Mouse (Mus musculus) intestine, embryonic 15.5 days (tissue): ENCODE measurements around the gene Zdhhc6. TPM values are rescaled to one million over a fixed set of nuclear protein-coding genes. Genes with fewer than 3 reads are reported as not detected.

Experiments used
- ATAC-seq: fragments of 200-750 bp; cut with Nextera tagmentation; 2 replicates; pipeline ENCODE4 v1.8.0; 2017; ENCODE audit warnings: moderate TSS enrichment, moderate library complexity
- H3K27ac ChIP-seq: fragments of 300-500 bp; sonication (generic); 2 replicates; pipeline ENCODE4 v1.5.1; 2015; ENCODE audit warnings: mild to moderate bottlenecking, inconsistent platforms
- H3K27me3 ChIP-seq: fragments of 300-500 bp; sonication (generic); replicated peaks from 2 replicates; pipeline ENCODE4 v1.6.1; 2015; ENCODE audit warnings: inconsistent platforms
- H3K36me3 ChIP-seq: fragments of 300-500 bp; sonication (generic); 2 replicates; pipeline ENCODE4 v1.6.1; 2015; ENCODE audit warnings: inconsistent platforms
- H3K4me1 ChIP-seq: fragments of 300-500 bp; sonication (generic); replicated peaks from 2 replicates; pipeline ENCODE4 v1.6.1; 2015; ENCODE audit warnings: inconsistent platforms
- H3K4me2 ChIP-seq: fragments of 300-500 bp; sonication (generic); replicated peaks from 2 replicates; pipeline ENCODE4 v1.6.1; 2015; ENCODE audit warnings: mild to moderate bottlenecking, inconsistent platforms
- H3K4me3 ChIP-seq: fragments of 300-500 bp; sonication (generic); replicated peaks from 2 replicates; pipeline ENCODE4 v1.5.1; 2015; ENCODE audit warnings: inconsistent platforms
- H3K9ac ChIP-seq: fragments of 300-500 bp; sonication (generic); 2 replicates; pipeline ENCODE4 v1.6.1; 2015; ENCODE audit warnings: inconsistent platforms
- H3K9me3 ChIP-seq: fragments of 300-500 bp; sonication (generic); 2 replicates; pipeline ENCODE4 v1.6.1; 2016; ENCODE audit warnings: inconsistent platforms
- WGBS: fragments of 180-500 bp; shearing (Covaris S2); methylation state at CpG from one replicate; pipeline ENCODE4 v1.1.7; 2015; 5-methylcytosine and 5-hydroxymethylcytosine counted together
- polyA plus RNA-seq: library from polyadenylated mRNA; unstranded; fragments of >200 nt; fragmentation: Nextera tagmentation; extraction: Ambion mirVana; gene quantifications from 2 replicates; pipeline ENCODE4 v1.2.1, GENCODE M21; 2015

Zdhhc6 gene
- polyA plus RNA-seq, 1 experiment from 2014 or later, result 98.7 TPM

GRCm38 (mm10) chr19:55332641-55333268 is 16.9 kb upstream of the Zdhhc6 start:
- WGBS, result 93% methylated on average over 8 of the region's 8 CpGs
- no peak overlapping the region for H3K4me3 ChIP-seq
- H3K36me3 ChIP-seq, result no peaks in the 10 kb centered on the region; the same call in 1 of the 2 replicates
- no peak overlapping the region for H3K4me2 ChIP-seq
- H3K4me1 ChIP-seq, result no peaks in the 10 kb centered on the region
- H3K9me3 ChIP-seq, result no peaks in the 10 kb centered on the region
- H3K27me3 ChIP-seq, result no peaks in the 10 kb centered on the region
- no peak overlapping the region for H3K27ac ChIP-seq
- H3K9ac ChIP-seq, result 0 out of 2 replicates have a peak overlapping the region, but pooled peaks have one; percentile 3
- peak; percentile 69 for ATAC-seq

DNA sequence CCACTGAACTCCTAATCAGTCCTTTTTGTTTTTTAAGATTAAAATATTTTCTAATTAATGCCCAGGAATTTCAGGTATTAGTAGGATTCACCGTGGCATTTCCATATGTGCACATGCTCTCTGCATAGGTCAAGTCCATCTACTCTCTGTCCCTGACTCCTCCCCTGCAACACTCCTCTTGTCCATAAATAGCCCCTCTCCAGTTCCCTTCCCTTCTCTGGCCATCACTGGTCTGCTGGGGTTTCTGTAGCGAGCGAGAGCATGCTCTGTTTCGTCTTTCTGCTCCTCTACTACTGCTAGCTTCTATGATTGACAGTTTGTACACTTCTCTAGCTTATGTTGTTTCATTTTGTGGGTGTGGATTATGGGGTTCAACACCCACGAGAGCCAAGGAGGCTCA is 15.9 kb upstream of the Zdhhc6 start:
- 87% methylated on average over 5 of the region's 5 CpGs for WGBS
- H3K36me3 ChIP-seq, result no peaks in the 10 kb centered on the region; the same call in 1 of the 2 replicates
- H3K27ac ChIP-seq, result no peak overlapping the region
- H3K4me3 ChIP-seq, result no peak overlapping the region
- no peak overlapping the region for H3K4me2 ChIP-seq
- no peaks in the 10 kb centered on the region for H3K27me3 ChIP-seq
- ATAC-seq, result no peak
- no peak overlapping the region for H3K9ac ChIP-seq
- H3K4me1 ChIP-seq, result no peaks in the 10 kb centered on the region
- no peaks in the 10 kb centered on the region for H3K9me3 ChIP-seq

DNA sequence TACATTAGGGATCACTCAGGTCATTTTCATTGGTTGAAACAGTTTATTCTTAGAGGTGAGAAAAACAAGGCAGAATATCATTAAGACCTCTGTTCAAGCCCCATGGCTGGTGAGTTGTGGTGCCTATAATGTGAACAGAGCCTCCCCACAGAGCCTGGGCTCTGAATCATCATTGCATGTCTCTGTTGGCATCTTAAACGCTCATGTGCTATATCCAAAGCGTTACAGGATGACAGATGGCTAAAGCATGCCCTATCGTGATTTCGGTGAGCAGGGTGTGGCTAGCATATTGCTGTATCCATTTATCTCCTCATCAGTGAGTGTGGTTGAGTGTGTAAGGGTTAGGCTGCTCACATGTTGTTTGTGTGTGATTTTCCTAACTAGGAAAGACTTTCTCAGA is 11.7 kb upstream of the Zdhhc6 start:
- Histone ChIP-seq H3K4me2 (no peak overlapping the region), H3K9me3 (no peaks in the 10 kb centered on the region), H3K9ac (no peak overlapping the region), H3K36me3 (no peaks in the 10 kb centered on the region; the same call in 1 of the 2 replicates), H3K27ac (no peak overlapping the region), H3K27me3 (no peaks in the 10 kb centered on the region), H3K4me3 (no peak overlapping the region), H3K4me1 (no peaks in the 10 kb centered on the region)
- WGBS, result 88% methylated on average over 4 of the region's 4 CpGs
- no peak for ATAC-seq

DNA sequence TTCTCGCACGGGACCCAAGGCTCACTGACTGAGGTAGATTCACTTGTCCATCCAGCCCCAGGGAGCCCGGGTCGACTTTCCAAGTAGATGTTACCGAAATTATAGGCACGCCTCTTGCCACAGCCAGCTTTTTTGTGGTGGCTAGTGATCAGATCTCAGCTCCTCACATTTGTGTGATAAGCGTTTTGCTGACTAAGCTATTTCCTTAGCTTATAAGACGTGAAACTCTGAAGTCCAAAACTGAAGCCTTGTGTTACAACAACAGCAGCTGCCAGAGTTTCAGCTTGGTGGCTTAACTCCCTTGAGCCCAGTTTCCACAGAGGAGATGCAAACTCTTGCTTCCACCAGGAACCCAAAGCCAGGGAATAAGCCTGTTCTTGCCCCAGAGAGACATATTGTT is 6.8 kb upstream of the Zdhhc6 start:
- Histone ChIP-seq H3K4me2 (no peak overlapping the region), H3K4me1 (no peaks in the 10 kb centered on the region), H3K27ac (no peak overlapping the region), H3K9me3 (no peaks in the 10 kb centered on the region), H3K4me3 (no peak overlapping the region), H3K9ac (no peak overlapping the region), H3K36me3 (no peaks in the 10 kb centered on the region), H3K27me3 (no peaks in the 10 kb centered on the region)
- ATAC-seq, result no peak
- 91% methylated on average over 8 of the region's 8 CpGs for WGBS

- H3K4me2 ChIP-seq, result no peak overlapping the region
- no peaks in the 10 kb centered on the region for H3K27me3 ChIP-seq
- H3K36me3 ChIP-seq, result no peaks in the 10 kb centered on the region
- H3K4me3 ChIP-seq, result no peak overlapping the region
- no peak overlapping the region for H3K9ac ChIP-seq
- WGBS, result 77% methylated on average over 5 of the region's 5 CpGs
- H3K9me3 ChIP-seq, result no peaks in the 10 kb centered on the region
- ATAC-seq, result no peak
- H3K4me1 ChIP-seq, result 0 out of 2 replicates have a peak, but pooled peaks cover 9% of the 10 kb centered on the region
- H3K27ac ChIP-seq, result no peak overlapping the region
Measured at GRCm38 (mm10) chr19:55319521-55319920, 3.7 kb upstream of the Zdhhc6 start.

DNA sequence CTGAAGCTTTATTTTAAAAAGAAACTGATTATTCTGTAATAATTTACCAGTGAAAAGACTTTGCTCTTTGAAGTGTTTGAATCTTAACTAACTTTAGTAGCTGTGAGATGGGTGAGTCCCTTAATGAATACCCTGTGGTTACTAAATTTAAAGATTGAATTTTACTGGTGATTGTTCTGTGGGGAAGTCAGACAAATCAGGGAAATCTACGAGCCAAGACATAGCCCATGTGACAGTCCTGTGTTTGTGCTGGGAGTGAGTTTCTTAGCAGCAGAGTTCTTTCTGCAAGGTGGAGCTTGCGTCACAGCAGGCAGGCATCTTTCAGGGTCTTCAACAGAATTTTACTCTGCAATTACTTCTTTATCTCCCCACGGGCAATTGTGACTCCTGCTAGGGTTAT is 3.2 kb upstream of the Zdhhc6 start:
- no peak overlapping the region for H3K9ac ChIP-seq
- no peaks in the 10 kb centered on the region for H3K9me3 ChIP-seq
- H3K4me3 ChIP-seq, result no peak overlapping the region
- H3K4me2 ChIP-seq, result no peak overlapping the region
- WGBS, result 75% methylated on average over 3 of the region's 3 CpGs
- peaks cover 9% of the 10 kb centered on the region for H3K4me1 ChIP-seq
- ATAC-seq, result no peak
- H3K27ac ChIP-seq, result no peak overlapping the region
- no peaks in the 10 kb centered on the region for H3K27me3 ChIP-seq
- no peaks in the 10 kb centered on the region for H3K36me3 ChIP-seq

DNA sequence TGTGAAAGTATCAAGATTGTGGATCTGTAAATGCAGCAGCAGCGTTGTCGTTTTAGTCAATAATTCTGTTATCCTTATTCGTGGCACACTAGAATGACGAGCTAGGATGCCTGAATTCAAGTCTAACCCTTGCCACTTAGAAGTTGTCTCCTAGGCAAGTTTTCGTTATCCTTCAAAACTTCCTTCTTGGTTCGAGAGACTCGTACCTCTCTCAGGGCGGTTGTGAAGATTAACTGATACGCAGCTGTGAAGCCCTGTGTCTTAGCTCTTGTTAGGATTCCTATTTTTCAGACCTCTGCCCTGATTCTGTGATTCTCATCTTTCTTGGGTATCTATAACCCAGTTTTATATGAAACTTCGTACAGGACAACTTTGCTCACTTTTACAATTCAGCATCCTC is 1.1 kb upstream of the Zdhhc6 start:
- Histone ChIP-seq H3K4me3 (peak overlapping the region; percentile 94), H3K9ac (peak overlapping the region; percentile 86), H3K27ac (no peak overlapping the region), H3K36me3 (peaks cover 2% of the 10 kb centered on the region), H3K4me1 (peaks cover 18% of the 10 kb centered on the region), H3K27me3 (no peaks in the 10 kb centered on the region), H3K9me3 (no peaks in the 10 kb centered on the region), H3K4me2 (peak overlapping the region; percentile 88)
- 44% methylated on average over 10 of the region's 10 CpGs for WGBS
- no peak for ATAC-seq

- peaks cover 18% of the 10 kb centered on the region for H3K4me1 ChIP-seq
- peak within 1 kb of the TSS; percentile 88 for H3K27ac ChIP-seq
- ATAC-seq, result peak; percentile 94
- no peaks in the 10 kb centered on the region for H3K27me3 ChIP-seq
- WGBS, result under 1% methylated on average over 48 of the region's 48 CpGs
- H3K9me3 ChIP-seq, result no peaks in the 10 kb centered on the region
- peaks cover 3% of the 10 kb centered on the region for H3K36me3 ChIP-seq
- peak within 1 kb of the TSS; percentile 88 for H3K4me2 ChIP-seq
- peak within 1 kb of the TSS; percentile 86 for H3K9ac ChIP-seq
- peak within 1 kb of the TSS; percentile 94 for H3K4me3 ChIP-seq
Measured at GRCm38 (mm10) chr19:55316109-55316714, 380 bp upstream of the Zdhhc6 start, which contains the start of gene Vti1a. Vti1a (plus strand) TSS chr19:55316295.

DNA sequence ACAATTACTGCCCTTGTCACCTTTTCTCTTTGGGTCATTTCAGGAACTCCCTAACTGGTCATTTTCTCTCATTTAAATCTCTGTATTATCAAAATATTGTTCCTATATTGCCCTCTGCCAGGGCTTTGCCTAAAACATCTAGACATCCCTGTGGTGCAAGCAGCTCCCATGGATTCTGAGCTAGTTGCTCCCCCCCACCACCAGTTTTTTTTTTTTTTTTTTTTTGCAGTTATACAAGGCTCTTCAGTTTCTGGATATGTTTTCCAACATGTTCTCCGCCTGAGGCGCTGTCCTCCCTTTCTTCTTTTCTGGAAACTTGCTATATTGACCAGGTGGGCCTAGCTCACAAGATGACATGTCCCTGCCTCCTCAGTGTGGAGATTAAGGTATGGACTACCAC is 2.2 kb downstream of the Zdhhc6 start:
- no peaks in the 10 kb centered on the region for H3K9me3 ChIP-seq
- no peak overlapping the region for H3K9ac ChIP-seq
- 93% methylated on average over 2 of the region's 2 CpGs for WGBS
- H3K4me3 ChIP-seq, result no peak overlapping the region
- H3K36me3 ChIP-seq, result peaks cover 9% of the 10 kb centered on the region
- no peak overlapping the region for H3K4me2 ChIP-seq
- peaks cover 18% of the 10 kb centered on the region for H3K4me1 ChIP-seq
- no peak overlapping the region for H3K27ac ChIP-seq
- no peak for ATAC-seq
- no peaks in the 10 kb centered on the region for H3K27me3 ChIP-seq

DNA sequence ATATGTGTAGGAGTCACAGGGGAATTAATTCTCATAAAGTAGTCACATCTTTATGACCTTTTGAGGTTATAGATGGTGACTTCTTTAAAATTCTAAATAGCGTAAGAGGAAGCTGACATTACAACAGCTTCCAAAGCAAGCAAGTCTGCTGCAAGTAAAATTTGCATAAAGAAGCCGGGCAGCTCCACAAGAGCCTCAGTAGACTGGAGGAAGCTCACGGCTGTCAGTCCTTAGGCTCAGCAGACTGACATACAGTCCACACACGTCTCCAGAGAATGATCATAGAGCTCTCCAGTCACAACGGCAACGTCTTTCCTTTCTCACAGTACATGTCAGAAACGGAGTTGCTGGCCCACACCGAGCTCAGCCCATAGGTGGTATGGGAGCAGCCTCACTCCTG is 4.0 kb downstream of the Zdhhc6 start:
- Histone ChIP-seq H3K4me2 (no peak overlapping the region), H3K27me3 (no peaks in the 10 kb centered on the region), H3K4me3 (no peak overlapping the region), H3K36me3 (peaks cover 9% of the 10 kb centered on the region), H3K27ac (no peak overlapping the region), H3K4me1 (peaks cover 15% of the 10 kb centered on the region), H3K9me3 (no peaks in the 10 kb centered on the region), H3K9ac (no peak overlapping the region)
- ATAC-seq, result no peak
- 89% methylated on average over 8 of the region's 8 CpGs for WGBS

- Histone ChIP-seq H3K27ac (no peak overlapping the region), H3K4me1 (no peaks in the 10 kb centered on the region), H3K4me3 (no peak overlapping the region), H3K4me2 (no peak overlapping the region), H3K9ac (no peak overlapping the region), H3K9me3 (no peaks in the 10 kb centered on the region), H3K27me3 (no peaks in the 10 kb centered on the region), H3K36me3 (peaks cover 13% of the 10 kb centered on the region)
- ATAC-seq, result no peak
Measured at GRCm38 (mm10) chr19:55305024-55305423, 10.8 kb downstream of the Zdhhc6 start.

DNA sequence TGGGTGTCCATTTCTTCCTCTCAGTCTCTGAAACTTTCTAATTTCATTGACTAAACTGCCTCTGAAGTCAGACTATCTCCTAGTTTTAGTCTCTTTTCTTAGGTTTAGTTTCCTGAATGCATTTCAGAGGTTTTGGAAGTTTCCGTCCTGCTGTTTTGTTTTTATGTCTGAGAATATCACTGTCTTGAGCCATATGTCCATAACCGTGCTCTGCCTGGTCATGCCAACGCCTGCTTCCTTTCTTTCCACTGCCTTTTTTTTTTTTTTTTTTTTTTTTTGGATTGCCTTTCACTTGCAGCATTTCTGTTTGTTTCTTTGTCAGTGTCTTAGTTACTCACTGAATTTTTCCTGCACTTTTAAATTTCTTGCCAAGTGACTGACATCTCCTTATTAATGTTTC is 15.3 kb downstream of the Zdhhc6 start:
- no peak overlapping the region for H3K9ac ChIP-seq
- 88% methylated on average over 3 of the region's 3 CpGs for WGBS
- H3K27ac ChIP-seq, result no peak overlapping the region
- no peaks in the 10 kb centered on the region for H3K9me3 ChIP-seq
- ATAC-seq, result no peak
- H3K4me2 ChIP-seq, result no peak overlapping the region
- H3K4me1 ChIP-seq, result no peaks in the 10 kb centered on the region
- H3K4me3 ChIP-seq, result no peak overlapping the region
- no peaks in the 10 kb centered on the region for H3K27me3 ChIP-seq
- peaks cover 15% of the 10 kb centered on the region for H3K36me3 ChIP-seq

DNA sequence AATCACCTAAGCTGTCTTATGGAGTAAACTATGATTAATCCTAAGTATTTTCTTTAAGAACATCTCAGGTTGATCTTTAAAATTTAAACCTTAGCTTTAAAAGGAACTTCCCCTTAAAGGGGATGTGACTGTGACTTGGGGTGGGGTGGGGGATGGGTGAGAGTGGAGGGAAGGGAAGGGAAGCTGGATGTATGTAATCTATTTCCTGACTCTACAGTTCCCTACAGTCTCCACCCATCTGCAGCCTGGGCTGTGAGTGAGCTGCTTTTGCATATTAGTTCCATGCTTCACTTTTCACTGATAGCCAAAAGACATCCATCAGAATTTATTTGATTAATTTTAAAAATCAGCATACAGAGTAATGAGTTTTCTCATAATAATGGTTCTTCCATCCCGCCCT is 16.5 kb downstream of the Zdhhc6 start:
- WGBS, result 93% methylated on average over 1 of the region's 1 CpGs
- Histone ChIP-seq H3K36me3 (peaks cover 15% of the 10 kb centered on the region), H3K9me3 (no peaks in the 10 kb centered on the region), H3K27ac (no peak overlapping the region), H3K4me3 (no peak overlapping the region), H3K4me2 (no peak overlapping the region), H3K4me1 (no peaks in the 10 kb centered on the region), H3K9ac (no peak overlapping the region), H3K27me3 (no peaks in the 10 kb centered on the region)
- no peak for ATAC-seq
